Mouse (Mus musculus) cerebral cortex, adult 2 months (tissue): Measurements from ENCODE around the gene RPS10-NUDT3.

Experiments
- WGBS: fragments of 180-500 bp; shearing (Covaris S2); methylation state at CpG from one replicate; pipeline ENCODE4 v1.1.7; 2018; 5-methylcytosine and 5-hydroxymethylcytosine counted together

Gene RPS10-NUDT3

GRCm38 (mm10) chr17:27634871-27635574, at the start of gene RPS10-NUDT3:
Gene RPS10-NUDT3, minus strand, starts transcription at chr17:27635222.
- WGBS, result under 1% methylated on average over 67 of the region's 72 CpGs

GRCm38 (mm10) chr17:27678924-27679813, 44.1 kb upstream of the RPS10-NUDT3 start:
- WGBS, result 24% methylated on average over 11 of the region's 11 CpGs

DNA sequence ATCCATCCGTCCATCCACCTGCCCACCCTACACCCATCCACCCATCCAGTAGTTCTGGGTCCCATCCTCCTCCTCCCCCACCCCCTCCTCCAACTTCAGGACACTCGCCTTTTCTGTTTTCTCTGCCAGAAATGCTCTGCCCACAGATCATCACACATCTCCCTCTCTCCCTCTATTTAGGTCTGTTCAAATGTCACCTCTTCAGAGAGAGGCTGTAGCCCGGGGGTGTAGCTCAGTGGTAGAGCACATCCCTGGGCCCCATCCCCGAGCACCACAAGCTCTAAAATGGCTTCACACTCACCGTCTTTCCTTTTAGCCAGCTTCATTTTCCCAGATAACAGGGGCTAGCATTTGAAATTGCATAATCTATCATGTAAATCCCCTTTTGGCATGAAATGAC, 42.7 kb upstream of the RPS10-NUDT3 start:
- WGBS, result 44% methylated on average over 5 of the region's 5 CpGs

DNA sequence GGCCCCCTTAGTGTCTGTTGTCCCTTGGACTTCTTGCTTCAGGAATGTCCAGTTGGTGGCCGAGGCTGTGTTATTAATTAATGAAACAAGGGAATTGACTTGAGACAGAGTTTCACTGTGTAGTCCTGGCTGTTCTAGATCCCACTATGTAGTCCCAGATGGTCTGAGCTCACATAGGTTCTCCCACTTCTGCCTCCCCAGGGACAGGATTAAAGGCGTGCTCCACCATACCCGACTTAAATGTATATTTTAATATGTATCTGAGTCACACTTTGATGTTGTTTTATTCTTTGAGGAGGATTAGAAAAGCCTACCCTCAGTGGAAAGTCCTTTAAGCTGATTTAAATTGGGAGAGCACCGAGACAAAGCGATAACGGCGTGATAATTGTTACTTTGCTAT, 41.2 kb upstream of the RPS10-NUDT3 start:
- 42% methylated on average over 7 of the region's 7 CpGs for WGBS

GRCm38 (mm10) chr17:27675453-27675852, 40.4 kb upstream of the RPS10-NUDT3 start:
- WGBS, result 37% methylated on average over 9 of the region's 9 CpGs

GRCm38 (mm10) chr17:27673945-27674344, 38.9 kb upstream of the RPS10-NUDT3 start:
- 26% methylated on average over 7 of the region's 7 CpGs for WGBS

DNA sequence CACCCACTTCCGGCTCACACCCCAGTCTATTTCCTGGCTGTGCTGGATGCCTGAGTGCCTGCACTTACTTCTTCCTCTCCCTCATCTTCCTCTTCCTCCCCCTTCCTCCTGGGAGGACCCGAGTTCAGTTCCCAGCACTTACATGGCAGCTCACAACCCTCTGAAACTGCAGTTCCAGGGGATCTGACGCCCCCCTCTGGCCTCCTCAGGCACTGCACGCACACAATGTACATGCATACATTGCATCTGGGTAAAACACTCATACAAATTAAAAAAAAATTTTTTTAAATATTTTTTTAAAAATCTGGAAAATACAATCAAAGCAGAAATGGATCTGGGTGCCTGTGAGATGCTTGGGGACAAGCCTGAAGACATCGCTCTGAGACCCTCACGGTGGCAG, 36.7 kb upstream of the RPS10-NUDT3 start:
- 79% methylated on average over 6 of the region's 6 CpGs for WGBS

DNA sequence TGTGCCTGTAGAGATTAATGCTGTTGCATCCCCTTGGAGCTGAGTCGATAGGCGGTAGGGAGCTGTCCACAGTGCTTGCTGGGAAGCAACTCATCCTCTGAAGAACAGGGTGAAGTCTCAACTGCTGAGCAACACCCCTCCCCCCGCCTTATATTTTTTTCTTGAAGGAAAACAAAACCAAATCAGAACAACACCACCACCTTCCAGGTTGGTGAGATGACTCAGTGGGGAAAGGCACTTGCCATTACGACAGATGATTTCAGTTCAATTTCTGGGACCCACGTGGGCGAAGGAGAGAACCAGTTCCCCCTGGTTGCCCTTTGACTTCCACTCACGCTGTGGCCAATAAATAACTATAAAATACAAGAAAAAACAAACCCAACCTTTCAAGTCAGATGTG, 23.7 kb upstream of the RPS10-NUDT3 start:
- WGBS, result 52% methylated on average over 7 of the region's 7 CpGs

GRCm38 (mm10) chr17:27657123-27657522, 22.1 kb upstream of the RPS10-NUDT3 start:
- 32% methylated on average over 8 of the region's 8 CpGs for WGBS

DNA sequence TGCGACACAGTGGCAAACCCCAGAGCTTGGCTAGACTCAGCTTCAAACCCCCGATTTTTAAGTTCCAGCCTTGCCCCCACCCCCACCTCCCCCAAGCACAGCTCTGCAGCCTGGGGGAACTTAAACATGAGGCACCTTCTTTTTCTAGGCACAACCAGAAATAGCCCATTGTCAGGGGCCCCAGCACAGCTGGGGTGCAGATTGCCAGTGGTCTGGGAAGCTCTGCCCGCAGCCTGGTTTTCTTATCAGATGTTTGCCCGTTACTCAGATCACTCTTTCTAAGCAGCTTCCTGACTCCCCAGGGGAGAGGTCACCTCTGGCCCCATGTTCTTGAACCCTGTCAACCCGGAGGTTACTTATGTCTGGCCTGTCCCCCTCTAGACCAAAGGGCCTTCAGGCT, 21.4 kb upstream of the RPS10-NUDT3 start:
- WGBS, result 22% methylated on average over 5 of the region's 5 CpGs

- 10% methylated on average over 14 of the region's 14 CpGs for WGBS
Measured at GRCm38 (mm10) chr17:27656011-27656399, 21.0 kb upstream of the RPS10-NUDT3 start.

DNA sequence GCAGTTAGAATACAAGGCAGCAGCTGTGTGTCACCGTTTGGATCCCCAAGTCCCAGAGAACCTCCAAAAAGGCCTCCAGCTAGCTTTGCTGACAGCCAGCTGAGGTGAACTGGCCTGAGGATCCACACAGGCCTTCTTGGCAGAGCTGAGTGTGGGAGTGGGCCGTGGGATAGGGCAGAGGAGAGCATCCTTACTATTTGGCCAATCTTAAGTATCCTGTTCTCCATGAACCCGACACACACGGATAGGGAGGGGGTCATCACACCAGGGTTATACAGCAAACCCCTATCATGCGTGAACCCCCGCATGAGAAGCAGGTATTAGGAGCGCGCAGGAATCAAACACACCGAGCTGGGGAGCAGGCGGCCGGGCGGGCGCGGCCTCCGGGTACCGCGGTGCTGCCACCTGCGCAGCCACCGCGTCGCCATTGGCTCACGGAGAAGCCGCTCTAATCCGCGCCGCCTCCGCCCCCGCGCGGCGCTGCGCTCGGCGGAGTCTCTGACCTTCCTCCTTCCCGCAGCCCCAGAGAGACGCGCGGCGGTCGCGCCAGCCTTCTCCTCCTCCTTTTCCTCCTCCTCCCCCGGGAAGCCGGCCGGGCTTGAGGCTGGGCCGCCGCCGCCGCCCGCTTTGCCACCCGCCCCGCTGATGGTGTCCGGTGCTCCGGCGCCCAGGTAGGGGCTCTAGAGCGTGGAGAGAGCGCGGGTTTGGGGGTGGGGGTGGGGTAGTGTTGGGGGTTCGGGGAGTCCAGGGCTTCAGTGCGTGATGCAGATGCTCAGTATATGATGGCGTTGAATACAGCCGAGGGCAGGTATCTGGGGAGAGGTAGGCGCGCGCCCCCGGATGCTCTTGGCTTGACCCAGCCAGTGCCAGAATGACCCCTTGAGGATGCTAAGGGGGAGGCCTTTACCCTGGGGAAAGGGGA, 20.3 kb upstream of the RPS10-NUDT3 start, which contains the start of gene Pacsin1:
Pacsin1 (plus strand) TSS at position 421 of the 922 bp plus-strand sequence.
- WGBS, result 2% methylated on average over 63 of the region's 65 CpGs

DNA sequence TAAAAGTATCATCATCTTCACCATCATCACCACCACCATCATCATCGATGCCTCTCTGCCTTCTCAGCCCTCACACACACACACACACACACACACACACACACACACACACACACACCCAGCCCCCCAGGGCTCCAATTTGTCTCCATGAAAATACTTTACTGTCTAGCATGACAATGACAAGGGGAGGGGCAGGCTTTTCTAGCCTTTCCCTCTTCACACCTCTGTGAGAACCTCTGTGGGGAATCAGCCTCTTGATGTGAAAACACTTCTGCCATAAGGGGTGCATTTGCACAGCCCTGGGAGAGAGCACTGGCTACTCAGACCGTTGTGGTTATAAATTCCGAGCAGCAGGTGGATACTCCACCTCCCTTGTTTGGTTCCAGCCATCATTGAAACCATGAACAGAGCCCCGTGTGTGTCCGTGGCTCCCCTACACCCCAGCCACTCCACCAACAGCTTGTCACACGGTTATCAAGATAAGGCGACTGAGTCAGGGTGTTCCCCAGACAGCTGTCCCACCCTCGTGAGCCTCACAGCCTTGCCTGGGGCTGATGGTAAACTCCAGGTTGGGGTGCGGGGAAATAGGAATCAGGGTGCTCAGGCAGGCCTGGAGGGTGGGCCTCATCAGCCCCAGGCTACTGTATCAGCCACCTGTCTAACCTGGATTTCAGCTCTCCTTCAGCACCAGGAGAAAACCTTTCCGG, 18.4 kb upstream of the RPS10-NUDT3 start:
- 72% methylated on average over 10 of the region's 10 CpGs for WGBS

DNA sequence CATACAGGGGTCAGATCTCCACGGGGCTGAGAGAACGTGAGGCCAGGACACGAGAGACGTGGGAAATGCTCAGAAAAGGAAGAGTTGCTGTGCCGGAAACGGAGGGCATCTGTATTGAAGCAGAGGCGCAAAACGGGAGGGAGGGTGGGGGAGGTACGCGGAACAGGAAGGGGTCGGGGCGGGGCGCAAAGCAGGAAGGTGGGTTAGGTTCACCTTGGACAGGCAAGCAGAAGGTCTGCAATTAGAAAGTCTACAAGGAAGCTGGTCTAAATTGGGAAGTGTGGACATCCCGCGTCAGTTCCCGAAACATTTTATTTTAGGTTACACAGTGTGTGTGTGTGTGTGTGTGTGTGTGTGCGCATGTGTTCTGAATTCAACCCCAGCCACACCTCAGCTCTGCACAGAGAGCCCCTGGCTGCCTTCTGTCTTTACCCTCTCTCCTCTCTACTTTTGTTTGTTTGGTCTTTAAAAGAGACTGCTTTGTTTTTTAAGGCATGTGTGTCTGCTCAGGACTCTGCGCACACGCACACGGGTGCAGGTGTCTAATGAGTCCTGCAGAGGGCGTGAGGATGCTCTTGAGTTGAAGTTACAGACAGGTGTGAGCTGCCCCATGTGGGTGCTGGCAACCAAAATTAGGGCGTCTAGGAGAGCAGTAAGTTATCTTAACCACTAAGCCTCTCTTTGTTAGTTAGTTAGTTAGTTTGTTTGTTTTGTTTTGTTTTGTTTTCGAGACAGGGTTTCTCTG, 17.2 kb upstream of the RPS10-NUDT3 start:
- 75% methylated on average over 23 of the region's 23 CpGs for WGBS

DNA sequence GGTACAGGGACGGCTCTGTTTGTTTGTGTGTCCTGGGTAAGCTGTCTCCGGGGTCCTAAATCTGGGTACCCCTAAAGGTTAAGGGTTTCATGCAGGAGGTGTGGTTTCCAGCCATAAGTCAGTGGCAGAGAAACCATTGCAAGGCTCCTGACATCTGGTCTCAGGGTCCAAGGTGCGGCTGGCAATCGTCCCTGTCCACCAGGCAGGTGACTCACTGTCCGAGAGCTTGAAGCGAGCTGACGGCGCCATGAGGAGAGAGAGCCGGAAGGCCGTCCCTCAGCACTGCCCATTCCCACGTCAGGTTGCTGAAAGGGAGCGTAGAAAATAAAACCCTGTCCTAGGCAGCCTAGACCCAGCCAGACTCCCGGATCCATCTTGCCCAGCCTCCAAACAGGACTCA, 15.6 kb upstream of the RPS10-NUDT3 start:
- 84% methylated on average over 13 of the region's 13 CpGs for whole genome bisulfite sequencing

DNA sequence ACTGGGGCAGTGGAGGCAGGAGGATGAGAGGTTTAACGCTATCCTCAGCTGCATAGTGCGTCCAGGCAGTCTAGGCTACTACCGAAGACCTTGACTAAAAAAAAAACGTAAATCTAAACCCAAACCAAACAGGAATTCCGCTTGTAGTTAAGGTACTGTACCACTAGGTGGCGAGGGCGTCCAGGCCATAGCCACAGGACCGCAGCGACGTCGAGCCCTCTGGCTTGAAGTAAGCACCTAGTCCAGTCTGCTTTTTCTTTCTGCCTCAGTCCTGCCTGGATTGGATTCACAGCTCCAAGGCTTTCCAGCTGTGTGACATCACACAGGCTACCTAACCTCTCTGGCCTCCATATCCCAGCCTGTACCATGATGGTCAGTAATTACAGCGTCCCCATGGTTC, 15.1 kb upstream of the RPS10-NUDT3 start:
- 9% methylated on average over 12 of the region's 12 CpGs for WGBS

- WGBS, result 57% methylated on average over 7 of the region's 7 CpGs
Measured at GRCm38 (mm10) chr17:27645807-27646206, 10.8 kb upstream of the RPS10-NUDT3 start.

DNA sequence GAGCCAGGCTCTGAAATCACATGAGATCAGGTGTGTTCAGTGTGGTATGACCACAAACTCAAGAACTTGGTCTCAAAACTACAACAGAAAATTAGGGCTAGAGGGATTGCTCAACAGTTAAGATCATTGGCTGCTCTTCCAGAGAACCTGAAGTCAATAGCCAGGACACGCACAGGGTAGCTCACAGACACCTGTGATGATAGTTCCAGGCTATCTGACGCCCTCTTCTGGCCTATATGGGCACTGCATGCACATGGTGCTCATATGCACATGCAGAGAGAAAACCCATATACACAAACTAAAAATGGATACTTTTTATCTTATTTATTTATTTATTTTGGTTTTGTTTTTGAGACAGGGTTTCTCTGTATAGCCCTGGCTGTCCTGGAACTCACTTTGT, 9.6 kb upstream of the RPS10-NUDT3 start:
- WGBS, result 46% methylated on average over 2 of the region's 2 CpGs

DNA sequence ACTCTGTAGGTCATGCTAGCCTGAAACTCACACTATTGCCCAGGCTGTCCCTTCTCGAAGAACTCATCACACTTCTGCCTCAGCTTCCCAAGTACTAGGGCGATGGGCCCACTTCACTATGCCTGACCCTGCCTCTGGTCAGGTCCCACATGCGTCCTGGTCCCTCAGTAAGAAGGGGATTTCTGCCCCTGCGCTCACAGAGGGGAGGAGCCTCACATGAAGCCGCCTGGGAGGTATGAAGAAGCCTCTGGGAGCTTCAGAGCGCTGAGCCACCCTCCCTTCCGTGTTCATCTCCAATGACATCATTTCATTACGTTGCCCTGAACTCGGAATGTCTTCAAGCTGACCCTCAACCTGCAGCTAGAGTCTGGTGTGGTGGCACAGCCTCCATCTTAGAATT, 8.7 kb upstream of the RPS10-NUDT3 start:
- 83% methylated on average over 9 of the region's 9 CpGs for WGBS

DNA sequence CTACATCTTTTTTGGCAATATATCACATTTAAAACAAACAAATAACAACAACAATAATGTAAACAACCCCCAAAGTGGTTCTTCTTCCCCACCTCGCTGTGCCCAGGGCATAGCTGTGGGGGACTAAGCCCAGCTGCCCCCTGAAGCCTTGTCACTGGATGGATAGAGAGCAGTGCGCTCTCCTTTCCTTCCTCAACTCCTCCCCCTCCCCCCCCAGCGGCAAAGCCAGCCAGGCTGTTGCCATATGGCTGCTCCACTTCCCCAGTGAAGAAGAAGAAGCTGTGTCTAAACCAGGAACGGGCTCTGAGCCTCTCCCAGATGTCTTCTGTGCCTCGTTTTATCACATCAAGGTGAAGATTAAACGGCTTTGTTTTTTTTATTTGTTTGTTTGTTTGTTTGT, 8.1 kb upstream of the RPS10-NUDT3 start:
- WGBS, result 25% methylated on average over 6 of the region's 6 CpGs
